Mouse (Mus musculus) heart, embryonic 13.5 days (tissue): ENCODE results near the gene Tcp11l1. TPM values are rescaled to one million over a fixed set of nuclear protein-coding genes. Genes with fewer than 3 reads are reported as not detected.
A peak's percentile ranks its signal among the peaks of the same experiment; 100 is the strongest.

Experiments used
- ATAC-seq: fragments of 200-750 bp; cut with Nextera tagmentation; 2 replicates; pipeline ENCODE4 v1.8.0; 2017; ENCODE audit warnings: moderate TSS enrichment; ENCODE audit not compliant: insufficient number of reproducible peaks, low FRiP score, low TSS enrichment; ENCODE audit errors: extremely low read depth
- H3K27ac ChIP-seq: fragments of 300-500 bp; sonication (generic); replicated peaks from 2 replicates; pipeline ENCODE4 v1.5.1; 2015; ENCODE audit warnings: moderate library complexity, mild to moderate bottlenecking, inconsistent platforms
- H3K27me3 ChIP-seq: fragments of 300-500 bp; sonication (generic); replicated peaks from 2 replicates; pipeline ENCODE4 v1.6.1; 2015; ENCODE audit warnings: mild to moderate bottlenecking, inconsistent platforms
- H3K36me3 ChIP-seq: fragments of 300-500 bp; sonication (generic); 2 replicates; pipeline ENCODE4 v1.6.1; 2015; ENCODE audit warnings: mild to moderate bottlenecking, inconsistent platforms
- H3K4me1 ChIP-seq: fragments of 300-500 bp; sonication (generic); 2 replicates; pipeline ENCODE4 v1.6.1; 2015; ENCODE audit warnings: inconsistent platforms
- H3K4me2 ChIP-seq: fragments of 300-500 bp; sonication (generic); 2 replicates; pipeline ENCODE4 v1.6.1; 2015; ENCODE audit warnings: inconsistent platforms, mild to moderate bottlenecking, moderate library complexity
- H3K4me3 ChIP-seq: fragments of 300-500 bp; sonication (generic); 2 replicates; pipeline ENCODE4 v1.5.1; 2015; ENCODE audit warnings: moderate library complexity, mild to moderate bottlenecking, inconsistent platforms
- H3K9ac ChIP-seq: fragments of 300-500 bp; sonication (generic); 2 replicates; pipeline ENCODE4 v1.6.1; 2015; ENCODE audit warnings: inconsistent platforms, mild to moderate bottlenecking, moderate library complexity
- H3K9me3 ChIP-seq: fragments of 300-500 bp; sonication (generic); 2 replicates; pipeline ENCODE4 v1.6.1; 2016; ENCODE audit warnings: inconsistent platforms
- WGBS: fragments of 180-500 bp; shearing (Covaris S2); methylation state at CpG from one replicate; pipeline ENCODE4 v1.1.7; 2015; ENCODE audit warnings: mixed read lengths; 5-methylcytosine and 5-hydroxymethylcytosine counted together
- polyA plus RNA-seq: library from polyadenylated mRNA; unstranded; fragments of >200 nt; fragmentation: Nextera tagmentation; extraction: Ambion mirVana; gene quantifications from 2 replicates; pipeline ENCODE4 v1.2.1, GENCODE M21; 2015

Gene Tcp11l1
- polyA plus RNA-seq, 1 experiment from 2014 or later, result 25.6 TPM

DNA sequence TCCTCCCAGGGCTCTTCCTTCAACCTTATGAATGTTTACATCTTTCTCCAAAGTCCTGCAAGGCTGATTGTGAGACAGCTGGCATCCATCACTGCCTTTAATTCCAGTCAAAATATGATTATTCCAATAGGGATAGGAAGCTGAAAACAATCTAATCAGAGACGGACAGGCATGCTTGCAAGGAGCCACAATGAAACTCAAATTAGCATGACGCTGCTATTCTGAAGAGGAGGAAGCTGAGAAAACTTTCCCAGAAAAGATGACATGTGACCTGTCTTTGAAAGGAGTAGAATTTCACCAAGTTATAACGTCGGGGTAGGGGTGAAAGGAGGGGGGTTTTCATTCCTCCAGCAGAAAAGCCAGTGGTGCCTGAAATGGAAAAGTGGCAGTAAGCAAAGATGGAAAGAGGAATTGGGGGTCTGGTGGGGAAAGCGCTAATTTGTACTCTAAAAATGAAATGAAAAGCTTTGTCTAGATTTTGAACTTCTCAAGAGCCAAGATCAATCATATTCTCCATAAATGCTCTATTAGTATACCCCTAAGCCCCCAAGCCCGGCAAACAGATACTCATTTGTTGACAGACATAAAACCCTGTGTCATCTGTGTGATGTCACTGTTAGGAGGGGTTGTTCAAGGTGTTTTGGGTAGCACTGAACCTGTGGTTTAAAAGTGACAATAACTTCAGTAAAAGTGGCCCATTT is 1.1 kb downstream of the Tcp11l1 start:
- Histone ChIP-seq H3K9me3 (no peaks in the 10 kb centered on the region), H3K4me2 (peak overlapping the region; percentile 83), H3K4me1 (peaks cover 26% of the 10 kb centered on the region), H3K9ac (no peak overlapping the region), H3K4me3 (peak overlapping the region; percentile 83), H3K27me3 (peaks cover 5% of the 10 kb centered on the region; the same call in 1 of the 2 replicates), H3K36me3 (0 out of 2 replicates have a peak, but pooled peaks cover 2% of the 10 kb centered on the region), H3K27ac (no peak overlapping the region)
- 40% methylated on average over 6 of the region's 6 CpGs for WGBS
- ATAC-seq, result no peak

GRCm38 (mm10) chr2:104709786-104710337 is 2.1 kb downstream of the Tcp11l1 start:
- H3K4me1 ChIP-seq, result peaks cover 26% of the 10 kb centered on the region
- H3K9me3 ChIP-seq, result no peaks in the 10 kb centered on the region
- no peak overlapping the region for H3K4me2 ChIP-seq
- H3K9ac ChIP-seq, result no peak overlapping the region
- 38% methylated on average over 6 of the region's 6 CpGs for WGBS
- ATAC-seq, result no peak
- H3K27me3 ChIP-seq, result peaks cover 5% of the 10 kb centered on the region; the same call in 1 of the 2 replicates
- no peak overlapping the region for H3K27ac ChIP-seq
- H3K36me3 ChIP-seq, result peaks cover 12% of the 10 kb centered on the region
- H3K4me3 ChIP-seq, result no peak overlapping the region

GRCm38 (mm10) chr2:104704355-104704754 is 7.6 kb downstream of the Tcp11l1 start:
- Histone ChIP-seq H3K4me2 (no peak overlapping the region), H3K36me3 (peaks cover 19% of the 10 kb centered on the region), H3K4me1 (no peaks in the 10 kb centered on the region), H3K27me3 (no peaks in the 10 kb centered on the region), H3K4me3 (no peak overlapping the region), H3K9me3 (no peaks in the 10 kb centered on the region), H3K9ac (no peak overlapping the region), H3K27ac (no peak overlapping the region)
- WGBS, result 71% methylated on average over 3 of the region's 3 CpGs
- ATAC-seq, result no peak

- H3K4me3 ChIP-seq, result no peak overlapping the region
- H3K36me3 ChIP-seq, result peaks cover 19% of the 10 kb centered on the region
- H3K4me1 ChIP-seq, result no peaks in the 10 kb centered on the region
- WGBS, result 76% methylated on average over 3 of the region's 3 CpGs
- no peak overlapping the region for H3K27ac ChIP-seq
- no peaks in the 10 kb centered on the region for H3K27me3 ChIP-seq
- ATAC-seq, result no peak
- no peak overlapping the region for H3K4me2 ChIP-seq
- no peak overlapping the region for H3K9ac ChIP-seq
- H3K9me3 ChIP-seq, result no peaks in the 10 kb centered on the region
These were observed 8.8 kb downstream of the Tcp11l1 start for GRCm38 (mm10) chr2:104703158-104703557.

GRCm38 (mm10) chr2:104699659-104700058 is 12.3 kb downstream of the Tcp11l1 start:
- H3K9ac ChIP-seq, result no peak overlapping the region
- H3K27ac ChIP-seq, result no peak overlapping the region
- no peaks in the 10 kb centered on the region for H3K27me3 ChIP-seq
- no peaks in the 10 kb centered on the region for H3K9me3 ChIP-seq
- H3K4me3 ChIP-seq, result no peak overlapping the region
- peaks cover 10% of the 10 kb centered on the region for H3K36me3 ChIP-seq
- H3K4me1 ChIP-seq, result no peaks in the 10 kb centered on the region
- H3K4me2 ChIP-seq, result no peak overlapping the region
- 78% methylated on average over 11 of the region's 11 CpGs for whole genome bisulfite sequencing
- ATAC-seq, result no peak

DNA sequence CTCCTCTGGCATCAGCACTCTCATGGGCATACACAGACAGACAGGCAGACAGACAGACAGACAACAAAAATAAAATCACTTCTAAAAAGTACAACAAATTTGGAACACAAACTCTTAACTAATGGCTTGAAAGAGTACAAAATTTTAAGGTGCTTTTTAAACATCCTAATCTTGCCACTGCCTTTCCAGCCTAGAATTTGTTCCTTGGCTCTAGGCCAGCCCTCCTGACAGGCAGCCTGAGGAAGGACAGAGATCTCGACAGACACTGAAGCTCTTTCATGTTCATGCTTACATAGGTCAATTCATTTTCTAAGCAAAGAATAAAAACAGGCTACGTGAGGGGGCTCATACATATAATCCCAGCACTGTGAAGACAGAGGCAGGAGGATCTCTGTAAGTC is 19.4 kb downstream of the Tcp11l1 start:
- Histone ChIP-seq H3K36me3 (peaks cover 4% of the 10 kb centered on the region; the same call in 1 of the 2 replicates), H3K9me3 (no peaks in the 10 kb centered on the region), H3K4me2 (no peak overlapping the region), H3K4me3 (no peak overlapping the region), H3K27ac (no peak overlapping the region), H3K4me1 (peaks cover 17% of the 10 kb centered on the region), H3K9ac (no peak overlapping the region), H3K27me3 (no peaks in the 10 kb centered on the region)
- 43% methylated on average over 2 of the region's 2 CpGs for WGBS
- ATAC-seq, result no peak

DNA sequence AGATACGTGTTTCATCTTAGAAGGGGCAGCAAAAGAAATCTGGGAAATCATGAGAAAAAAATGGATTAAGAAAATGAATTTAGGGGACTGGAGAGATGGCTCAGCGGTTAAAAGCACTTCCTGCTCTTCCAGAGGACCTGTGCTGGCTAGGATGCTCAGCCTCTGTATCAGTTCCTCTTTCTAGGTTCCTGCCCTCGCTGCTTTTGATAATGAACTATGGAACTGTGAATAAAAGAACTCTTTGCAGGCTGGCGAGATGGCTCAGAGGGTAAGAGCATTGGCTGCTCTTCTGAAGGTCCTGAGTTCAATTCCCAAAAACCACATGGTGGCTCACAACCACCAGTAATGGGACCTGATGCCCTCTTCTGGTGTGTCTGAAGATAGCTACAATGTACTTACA is 21.2 kb downstream of the Tcp11l1 start:
- H3K27ac ChIP-seq, result no peak overlapping the region
- H3K27me3 ChIP-seq, result no peaks in the 10 kb centered on the region
- no peaks in the 10 kb centered on the region for H3K36me3 ChIP-seq
- H3K4me2 ChIP-seq, result no peak overlapping the region
- 75% methylated on average over 4 of the region's 4 CpGs for WGBS
- H3K4me3 ChIP-seq, result no peak overlapping the region
- H3K4me1 ChIP-seq, result peaks cover 17% of the 10 kb centered on the region
- no peak for ATAC-seq
- H3K9ac ChIP-seq, result no peak overlapping the region
- no peaks in the 10 kb centered on the region for H3K9me3 ChIP-seq

GRCm38 (mm10) chr2:104688724-104689123 is 23.2 kb downstream of the Tcp11l1 start:
- Histone ChIP-seq H3K27me3 (no peaks in the 10 kb centered on the region), H3K9me3 (no peaks in the 10 kb centered on the region), H3K4me1 (peaks cover 23% of the 10 kb centered on the region), H3K27ac (no peak overlapping the region), H3K4me2 (no peak overlapping the region), H3K36me3 (peaks cover 5% of the 10 kb centered on the region), H3K9ac (no peak overlapping the region), H3K4me3 (no peak overlapping the region)
- WGBS, result 76% methylated on average over 8 of the region's 8 CpGs
- ATAC-seq, result no peak

DNA sequence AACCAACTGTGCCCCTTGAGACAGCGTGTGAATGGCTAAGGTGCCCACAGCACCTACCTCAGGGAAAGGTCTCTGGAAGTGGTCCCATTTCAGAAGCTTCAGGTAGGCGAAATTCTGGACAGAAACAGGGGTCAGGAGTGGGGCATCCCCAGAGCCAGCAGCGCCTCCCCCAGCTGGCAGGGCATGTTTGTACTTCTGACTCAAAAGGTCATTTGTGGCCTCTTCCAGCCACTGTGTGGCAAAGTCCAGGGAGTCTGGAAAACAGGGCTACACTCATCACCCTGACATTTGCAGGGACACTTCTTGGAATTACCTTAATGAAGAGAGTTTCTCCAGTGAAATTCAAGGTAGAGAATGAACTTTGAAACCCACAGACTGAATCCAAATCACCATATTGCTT is 23.6 kb downstream of the Tcp11l1 start:
- 71% methylated on average over 3 of the region's 3 CpGs for WGBS
- no peak for ATAC-seq

GRCm38 (mm10) chr2:104687261-104687660 is 24.7 kb downstream of the Tcp11l1 start:
- H3K9me3 ChIP-seq, result no peaks in the 10 kb centered on the region
- ATAC-seq, result no peak
- H3K9ac ChIP-seq, result no peak overlapping the region
- no peak overlapping the region for H3K4me2 ChIP-seq
- H3K4me1 ChIP-seq, result peaks cover 15% of the 10 kb centered on the region
- H3K4me3 ChIP-seq, result no peak overlapping the region
- 56% methylated on average over 3 of the region's 3 CpGs for WGBS
- no peaks in the 10 kb centered on the region for H3K27me3 ChIP-seq
- no peak overlapping the region for H3K27ac ChIP-seq
- H3K36me3 ChIP-seq, result peaks cover 15% of the 10 kb centered on the region

More for the DNA sequence above, 23.6 kb downstream of the Tcp11l1 start:
- H3K36me3 ChIP-seq, result peaks cover 9% of the 10 kb centered on the region
- H3K9me3 ChIP-seq, result no peaks in the 10 kb centered on the region
- no peak overlapping the region for H3K4me3 ChIP-seq
- peaks cover 23% of the 10 kb centered on the region for H3K4me1 ChIP-seq
- no peak overlapping the region for H3K9ac ChIP-seq
- H3K27me3 ChIP-seq, result no peaks in the 10 kb centered on the region
- H3K4me2 ChIP-seq, result no peak overlapping the region
- no peak overlapping the region for H3K27ac ChIP-seq

GRCm38 (mm10) chr2:104685418-104685817 is 26.6 kb downstream of the Tcp11l1 start:
- Histone ChIP-seq H3K4me3 (peak overlapping the region; percentile 19), H3K27me3 (no peaks in the 10 kb centered on the region), H3K9ac (no peak overlapping the region), H3K36me3 (peaks cover 29% of the 10 kb centered on the region), H3K4me2 (peak overlapping the region; percentile 54), H3K9me3 (no peaks in the 10 kb centered on the region), H3K4me1 (peaks cover 6% of the 10 kb centered on the region; the same call in 1 of the 2 replicates), H3K27ac (no peak overlapping the region)
- ATAC-seq, result peak; percentile 56; the same call in 1 of the 2 replicates
- WGBS, result 6% methylated on average over 13 of the region's 13 CpGs

DNA sequence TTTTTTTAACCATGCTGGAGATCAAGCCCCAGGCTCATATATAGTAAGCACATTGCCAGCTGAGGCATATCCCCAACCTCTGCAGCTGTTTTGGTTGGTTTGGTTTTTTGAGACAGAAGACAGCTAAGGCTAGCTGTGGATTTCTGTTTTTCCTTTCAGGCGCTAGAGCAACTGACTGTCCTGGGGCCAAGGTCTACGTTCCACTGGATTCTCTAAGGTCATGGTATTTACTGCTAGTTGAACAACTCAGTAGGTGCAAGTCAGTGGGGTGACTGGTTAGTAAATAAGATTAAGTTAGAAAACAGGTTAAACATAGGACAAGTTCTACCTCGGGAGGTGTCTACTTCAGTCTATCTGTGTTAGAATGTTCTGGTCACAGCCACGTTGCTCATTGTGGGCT is 27.2 kb downstream of the Tcp11l1 start:
- Histone ChIP-seq H3K36me3 (peaks cover 31% of the 10 kb centered on the region), H3K9ac (no peak overlapping the region), H3K4me3 (peak overlapping the region; percentile 19; the same call in 1 of the 2 replicates), H3K9me3 (no peaks in the 10 kb centered on the region), H3K4me2 (peak overlapping the region; percentile 54), H3K27ac (no peak overlapping the region), H3K27me3 (no peaks in the 10 kb centered on the region), H3K4me1 (peaks cover 6% of the 10 kb centered on the region; the same call in 1 of the 2 replicates)
- WGBS, result 80% methylated on average over 4 of the region's 4 CpGs
- no peak for ATAC-seq
